In genomic region chr14:46980736-46981438, GRCm38 (mm10) we compare ENCODE assay signal across 9 mouse cellular contexts.
DNase-seq lines count a peak whose midpoint lies in the region; ATAC-seq and TF ChIP-seq lines count a peak whose summit lies in the region.
"Had no signal": no experiment of that assay in that cellular context is flagged by ENCODE, and none has a peak within 500 bp of the region (broad histone marks: within the 10 kb centered on the region; RNA-seq: fewer than 3 reads in every experiment).

No protein-coding gene starts in this region.

- WGBS in hindbrain, postnatal 0 days, result 67% methylated on average over 17 of the region's 17 CpGs
- 74% methylated on average over 17 of the region's 17 CpGs for WGBS in hindbrain, embryonic 14.5 days
- 51% methylated on average over 17 of the region's 17 CpGs for WGBS in liver, embryonic 12.5 days (ENCODE audit: insufficient replicate concordance)

- no peak overlapping the region for H3K4me2 ChIP-seq in hindbrain, postnatal 0 days (ENCODE audit: low read depth, low read length)
- H3K4me2 ChIP-seq in hindbrain, embryonic 14.5 days (replicated peaks), result no peak overlapping the region
- no peak overlapping the region for H3K4me2 ChIP-seq in liver, embryonic 12.5 days
- H3K4me2 ChIP-seq: limb, embryonic 12.5 days had no signal

- no peak overlapping the region for H3K9ac ChIP-seq in hindbrain, postnatal 0 days (replicated peaks; ENCODE audit: low read length)
- no peak overlapping the region for H3K9ac ChIP-seq in hindbrain, embryonic 14.5 days
- H3K9ac ChIP-seq in liver, embryonic 12.5 days, result no peak overlapping the region
- H3K9ac ChIP-seq: limb, embryonic 12.5 days had no signal

- no peaks in the 10 kb centered on the region for H3K4me1 ChIP-seq in hindbrain, postnatal 0 days (ENCODE audit: insufficient read depth, low read length)
- H3K4me1 ChIP-seq in hindbrain, embryonic 14.5 days (replicated peaks; ENCODE audit: control insufficient read depth, insufficient read depth, low read length), result no peaks in the 10 kb centered on the region
- no peaks in the 10 kb centered on the region; the same call in 1 of the 2 replicates for H3K4me1 ChIP-seq in liver, embryonic 12.5 days
- H3K4me1 ChIP-seq: limb, embryonic 12.5 days had no signal

- H3K27me3 ChIP-seq in hindbrain, postnatal 0 days (ENCODE audit: insufficient read depth, low read length), result no peaks in the 10 kb centered on the region
- no peaks in the 10 kb centered on the region for H3K27me3 ChIP-seq in hindbrain, embryonic 14.5 days (ENCODE audit: control insufficient read depth, insufficient read depth, low read length)
- H3K27me3 ChIP-seq in liver, embryonic 12.5 days (replicated peaks), result no peaks in the 10 kb centered on the region
- H3K27me3 ChIP-seq: limb, embryonic 12.5 days had no signal

- no peak for TF ChIP-seq CTCF in hindbrain, postnatal 0 days (IDR thresholded peaks at IDR 0.05; ENCODE audit: low read depth)

- ATAC-seq in hindbrain, postnatal 0 days, result peak; percentile 79
- no peak for ATAC-seq in hindbrain, embryonic 14.5 days (ENCODE audit: low FRiP score)
- ATAC-seq in liver, embryonic 12.5 days, result no peak

- H3K36me3 ChIP-seq in hindbrain, postnatal 0 days (ENCODE audit: insufficient read depth, low read length), result no peaks in the 10 kb centered on the region
- H3K36me3 ChIP-seq in hindbrain, embryonic 14.5 days (replicated peaks; ENCODE audit: control insufficient read depth, insufficient read depth), result no peaks in the 10 kb centered on the region
- no peaks in the 10 kb centered on the region for H3K36me3 ChIP-seq in liver, embryonic 12.5 days
- H3K36me3 ChIP-seq: limb, embryonic 12.5 days had no signal

- DNase-seq in hindbrain, postnatal 0 days (ENCODE audit: low spot score), result no peak
- DNase-seq in hindbrain, embryonic 14.5 days (ENCODE audit: low spot score), result no peak
- peak; percentile 23 for DNase-seq in c-Kit-positive CD71-negative TER-119-negative erythroid progenitor cells, embryonic 14.5 days (ENCODE audit: low read depth)
- peak; percentile 28 to 39 for DNase-seq in frontal cortex, postnatal 10 days (ENCODE audit: low spot score in 2 of 2)
- peak; percentile 40 to 48 for DNase-seq in left cerebral cortex, postnatal 36 days (ENCODE audit: low spot score in 2 of 2)
- DNase-seq in natural killer cell, adult 2 months (ENCODE audit: low spot score in 2 of 2), result no peak
- DNase-seq in gastrocnemius, adult 18-20 months (ENCODE audit: low spot score), result no peak

- intact Hi-C loops in left cerebral cortex, postnatal 36 days (cut with DNase I), result no loop called here

- no peak overlapping the region for H3K27ac ChIP-seq in hindbrain, postnatal 0 days
- H3K27ac ChIP-seq in hindbrain, embryonic 14.5 days, result no peak overlapping the region
- H3K27ac ChIP-seq in liver, embryonic 12.5 days, result no peak overlapping the region
- H3K27ac ChIP-seq: limb, embryonic 12.5 days had no signal

- H3K9me3 ChIP-seq in hindbrain, postnatal 0 days (ENCODE audit: low read length), result no peaks in the 10 kb centered on the region
- H3K9me3 ChIP-seq in hindbrain, embryonic 14.5 days (ENCODE audit: control insufficient read depth, low read length), result no peaks in the 10 kb centered on the region
- no peaks in the 10 kb centered on the region for H3K9me3 ChIP-seq in liver, embryonic 12.5 days (replicated peaks)
- H3K9me3 ChIP-seq: limb, embryonic 12.5 days had no signal

- no peak overlapping the region for H3K4me3 ChIP-seq in hindbrain, postnatal 0 days (ENCODE audit: low read length)
- H3K4me3 ChIP-seq in hindbrain, embryonic 14.5 days (replicated peaks; ENCODE audit: low read length), result no peak overlapping the region
- no peak overlapping the region for H3K4me3 ChIP-seq in liver, embryonic 12.5 days
- H3K4me3 ChIP-seq: limb, embryonic 12.5 days had no signal

Comparison
In these comparisons a context has a peak if more than half of its experiments do, and no peak if none do; other contexts are left out.
1. DNase-seq: peak in c-Kit-positive CD71-negative TER-119-negative erythroid progenitor cells, embryonic 14.5 days (single experiment), frontal cortex, postnatal 10 days (2 of 2) and left cerebral cortex, postnatal 36 days (2 of 2); none in hindbrain, postnatal 0 days (single experiment), hindbrain, embryonic 14.5 days (single experiment), natural killer cell, adult 2 months (0 of 2) and gastrocnemius, adult 18-20 months (single experiment).